Mouse (Mus musculus): ENCODE results near the gene Hmgcl. TPM values are rescaled to one million over a fixed set of nuclear protein-coding genes. Genes with fewer than 3 reads are reported as not detected.
"Not testable (repeated sequence)": the region's sequence is repeated elsewhere in the genome, so short reads cannot be mapped to it uniquely, and the experiment has no call there.

The Hmgcl gene
- polyA plus RNA-seq, 1 experiment = 27.9 TPM

DNA sequence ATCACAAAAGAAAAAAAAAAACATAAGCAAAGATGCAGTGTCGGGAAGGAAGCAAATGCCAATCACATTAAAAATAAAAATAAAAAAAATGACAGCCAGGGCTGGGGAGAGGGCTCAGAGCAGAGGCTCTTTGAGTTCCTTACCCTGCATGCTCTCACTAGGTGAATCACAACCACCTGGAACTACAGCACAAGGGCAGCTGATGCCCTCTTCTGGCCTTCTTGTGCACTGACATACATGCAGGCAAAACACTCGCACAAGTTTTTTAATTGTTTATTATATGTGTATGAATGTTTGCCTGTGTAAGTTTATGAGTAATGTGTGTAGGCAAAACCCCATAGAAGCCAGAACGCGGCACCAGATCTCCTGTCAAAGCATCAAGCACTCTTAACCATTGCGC is 14.4 kb upstream of the Hmgcl start:
- Histone ChIP-seq H3K4me1 (ENCODE audit: control insufficient read depth, insufficient read depth, insufficient read length) (no peaks in the 10 kb centered on the region), H3K4me3 (ENCODE audit: extremely low read depth, insufficient read depth, insufficient read length) (no peak overlapping the region), H3K27me3 (ENCODE audit: control insufficient read depth, insufficient read depth, low read length) (no peaks in the 10 kb centered on the region), H3K27ac (ENCODE audit: insufficient read depth, low read length) (no peak overlapping the region), H3K36me3 (ENCODE audit: control insufficient read depth, insufficient read depth, low read length) (peaks cover 35% of the 10 kb centered on the region)
- WGBS = 79% methylated on average over 5 of the region's 5 CpGs
- peak in 1 of 2 experiments; percentile 33 for DNase-seq (ENCODE audit: low read depth in 1 of 2, low spot score in 2 of 2)
- TF ChIP-seq CTCF (IDR thresholded peaks at IDR 0.05; ENCODE audit: extremely low read depth, insufficient read depth, insufficient read length, insufficient replicate concordance) (peak; percentile 59; the same call in 1 of the 2 replicates), POLR2A (IDR thresholded peaks at IDR 0.05; ENCODE audit: low read depth, low read length) (no peak)

DNA sequence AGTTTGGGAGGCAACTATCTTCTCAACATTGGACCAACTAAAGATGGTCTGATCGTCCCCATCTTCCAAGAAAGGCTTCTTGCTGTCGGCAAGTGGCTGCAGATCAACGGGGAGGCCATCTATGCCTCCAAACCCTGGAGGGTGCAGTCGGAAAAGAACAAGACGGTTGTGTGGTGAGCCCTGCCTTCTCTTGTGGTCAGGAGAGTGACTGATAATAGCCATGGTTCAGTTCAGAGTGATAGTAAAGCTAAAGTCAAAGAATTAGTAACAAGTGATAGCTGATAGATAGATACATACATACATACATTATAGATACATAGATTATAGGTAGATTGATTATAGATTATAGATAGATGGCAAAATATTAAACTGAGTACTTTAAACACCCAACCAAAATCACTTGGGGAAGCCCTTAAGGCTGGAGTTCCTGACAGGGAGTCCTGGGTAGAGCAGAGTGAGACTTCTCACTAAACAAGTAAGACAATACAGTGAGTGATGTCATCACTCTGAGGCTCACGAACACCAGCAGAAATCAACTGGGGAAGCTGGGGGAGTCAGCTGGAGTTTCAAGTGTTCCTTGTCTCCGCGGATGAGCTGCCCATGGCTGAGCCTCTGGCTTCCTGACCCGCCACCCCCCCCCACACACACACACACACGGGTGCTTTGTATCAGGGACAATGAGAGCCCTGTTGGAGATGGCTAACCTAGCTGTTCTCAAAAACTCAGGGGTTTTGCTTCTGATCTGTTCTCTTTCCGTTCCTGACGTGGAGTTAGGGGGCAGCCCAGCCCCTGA is 11.3 kb upstream of the Hmgcl start:
- no peak for DNase-seq (ENCODE audit: low read depth in 1 of 2, low spot score in 2 of 2)
- Histone ChIP-seq H3K27me3 (ENCODE audit: control insufficient read depth, insufficient read depth, low read length) (no peaks in the 10 kb centered on the region), H3K4me1 (ENCODE audit: control insufficient read depth, insufficient read depth, insufficient read length) (no peaks in the 10 kb centered on the region), H3K36me3 (ENCODE audit: control insufficient read depth, insufficient read depth, low read length) (peaks cover 46% of the 10 kb centered on the region), H3K27ac (ENCODE audit: insufficient read depth, low read length) (no peak overlapping the region), H3K4me3 (ENCODE audit: extremely low read depth, insufficient read depth, insufficient read length) (no peak overlapping the region)
- WGBS = 71% methylated on average over 12 of the region's 12 CpGs
- TF ChIP-seq POLR2A (IDR thresholded peaks at IDR 0.05; ENCODE audit: low read depth, low read length) (no peak), CTCF (IDR thresholded peaks at IDR 0.05; ENCODE audit: extremely low read depth, insufficient read depth, insufficient read length, insufficient replicate concordance) (no peak)

DNA sequence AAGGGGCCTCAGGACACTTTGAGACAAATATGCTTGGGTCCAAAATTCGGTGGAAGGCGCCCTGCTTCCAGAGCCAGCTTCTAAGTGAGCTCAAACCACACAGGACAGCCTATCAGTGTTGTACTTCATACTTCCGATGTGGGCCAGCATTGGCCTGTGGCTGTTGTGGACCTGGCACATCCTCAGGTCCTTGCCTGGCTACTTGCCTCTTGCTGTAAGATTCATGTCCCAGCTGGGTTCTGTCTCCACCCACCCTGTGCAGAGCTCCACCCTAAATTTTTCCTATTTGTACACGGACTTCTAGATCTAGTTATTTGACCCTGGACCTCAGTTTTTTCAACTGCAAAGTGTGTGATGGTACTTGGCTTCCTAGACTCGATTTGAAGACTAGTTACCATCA is 10.7 kb upstream of the Hmgcl start:
- DNase-seq (ENCODE audit: low read depth in 1 of 2, low spot score in 2 of 2) = no peak
- Histone ChIP-seq H3K4me3 (ENCODE audit: extremely low read depth, insufficient read depth, insufficient read length) (no peak overlapping the region), H3K27ac (ENCODE audit: insufficient read depth, low read length) (no peak overlapping the region), H3K27me3 (ENCODE audit: control insufficient read depth, insufficient read depth, low read length) (no peaks in the 10 kb centered on the region), H3K4me1 (ENCODE audit: control insufficient read depth, insufficient read depth, insufficient read length) (no peaks in the 10 kb centered on the region), H3K36me3 (ENCODE audit: control insufficient read depth, insufficient read depth, low read length) (peaks cover 45% of the 10 kb centered on the region)
- TF ChIP-seq POLR2A (IDR thresholded peaks at IDR 0.05; ENCODE audit: low read depth, low read length) = no peak
- 87% methylated on average over 5 of the region's 5 CpGs for WGBS

DNA sequence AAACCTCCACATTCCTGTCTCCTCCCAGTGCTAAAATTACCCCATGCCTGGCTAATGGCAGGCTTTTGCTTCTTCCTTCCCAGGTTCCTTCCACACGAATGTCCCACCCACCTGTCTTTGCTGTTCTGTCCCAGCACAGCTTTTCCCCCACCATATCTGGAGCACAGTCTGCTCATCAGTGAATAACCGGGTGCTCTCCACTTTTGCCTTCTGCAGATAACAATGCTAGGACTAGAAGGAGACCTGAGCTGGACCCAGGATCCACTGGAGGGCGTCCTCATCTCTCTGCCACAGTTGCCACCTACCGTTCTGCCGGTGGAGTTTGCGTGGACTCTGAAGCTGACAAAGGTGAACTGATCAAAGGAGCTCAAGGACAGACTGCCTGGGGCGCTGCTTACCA is 7.4 kb upstream of the Hmgcl start:
- WGBS = 87% methylated on average over 7 of the region's 7 CpGs
- TF ChIP-seq CTCF (IDR thresholded peaks at IDR 0.05; ENCODE audit: extremely low read depth, insufficient read depth, insufficient read length, insufficient replicate concordance) (no peak), POLR2A (IDR thresholded peaks at IDR 0.05; ENCODE audit: low read depth, low read length) (no peak)
- H3K4me1 ChIP-seq (ENCODE audit: control insufficient read depth, insufficient read depth, insufficient read length) = no peaks in the 10 kb centered on the region
- no peak for DNase-seq (ENCODE audit: low read depth in 1 of 2, low spot score in 2 of 2)
- peaks cover 35% of the 10 kb centered on the region for H3K36me3 ChIP-seq (ENCODE audit: control insufficient read depth, insufficient read depth, low read length)
- H3K27ac ChIP-seq (ENCODE audit: insufficient read depth, low read length) = no peak overlapping the region
- no peak overlapping the region for H3K4me3 ChIP-seq (ENCODE audit: extremely low read depth, insufficient read depth, insufficient read length)
- no peaks in the 10 kb centered on the region for H3K27me3 ChIP-seq (ENCODE audit: control insufficient read depth, insufficient read depth, low read length)

DNA sequence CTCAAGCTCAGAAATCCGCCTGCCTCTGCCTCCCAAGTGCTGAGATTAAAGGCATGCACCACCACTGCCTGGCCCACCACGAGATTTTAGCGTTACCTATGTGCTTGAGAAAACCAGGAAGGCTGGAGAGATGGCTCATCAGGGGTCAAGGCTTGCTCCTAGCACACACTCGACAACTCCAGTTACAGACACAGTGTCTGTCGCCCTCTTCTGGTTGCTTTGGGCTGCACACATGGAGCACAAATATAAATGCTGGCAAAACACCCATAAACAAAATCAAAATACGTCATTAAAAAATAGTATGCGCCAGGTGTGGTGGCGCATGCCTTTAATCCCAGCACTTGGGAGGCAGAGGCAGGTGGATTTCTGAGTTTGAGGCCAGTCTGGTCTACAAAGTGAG is 5.2 kb upstream of the Hmgcl start:
- not testable (repeated sequence) for H3K27me3 ChIP-seq (ENCODE audit: control insufficient read depth, insufficient read depth, low read length); H3K4me3 ChIP-seq (ENCODE audit: extremely low read depth, insufficient read depth, insufficient read length); H3K27ac ChIP-seq (ENCODE audit: insufficient read depth, low read length); H3K4me1 ChIP-seq (ENCODE audit: control insufficient read depth, insufficient read depth, insufficient read length); DNase-seq (ENCODE audit: low read depth in 1 of 2, low spot score in 2 of 2)
- peaks cover 20% of the 10 kb centered on the region for H3K36me3 ChIP-seq (ENCODE audit: control insufficient read depth, insufficient read depth, low read length)
- WGBS = 91% methylated on average over 8 of the region's 8 CpGs
- TF ChIP-seq CTCF (IDR thresholded peaks at IDR 0.05; ENCODE audit: extremely low read depth, insufficient read depth, insufficient read length, insufficient replicate concordance) = peak; percentile 44; the same call in 1 of the 2 replicates

DNA sequence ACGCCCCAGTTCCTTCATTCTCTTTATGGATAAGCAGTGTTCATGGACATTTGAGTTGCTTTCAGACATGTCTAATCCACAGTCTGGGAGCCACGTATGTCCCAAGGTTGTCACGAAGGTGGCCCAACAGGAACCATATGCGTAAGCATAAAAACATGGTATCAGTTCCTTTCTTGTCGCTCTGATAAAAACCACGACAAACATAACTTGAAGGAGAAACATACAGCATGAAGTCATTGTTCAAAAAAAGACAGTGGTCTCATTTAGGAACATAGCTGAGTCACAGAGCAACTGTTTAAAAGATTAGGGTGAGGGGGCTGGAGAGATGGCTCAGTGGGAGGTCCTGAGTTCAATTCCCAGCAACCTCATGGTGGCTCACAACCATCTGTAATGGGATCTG is 4.1 kb upstream of the Hmgcl start:
- 50% methylated on average over 6 of the region's 6 CpGs for WGBS
- TF ChIP-seq POLR2A (IDR thresholded peaks at IDR 0.05; ENCODE audit: low read depth, low read length) (no peak), CTCF (IDR thresholded peaks at IDR 0.05; ENCODE audit: extremely low read depth, insufficient read depth, insufficient read length, insufficient replicate concordance) (no peak)

DNA sequence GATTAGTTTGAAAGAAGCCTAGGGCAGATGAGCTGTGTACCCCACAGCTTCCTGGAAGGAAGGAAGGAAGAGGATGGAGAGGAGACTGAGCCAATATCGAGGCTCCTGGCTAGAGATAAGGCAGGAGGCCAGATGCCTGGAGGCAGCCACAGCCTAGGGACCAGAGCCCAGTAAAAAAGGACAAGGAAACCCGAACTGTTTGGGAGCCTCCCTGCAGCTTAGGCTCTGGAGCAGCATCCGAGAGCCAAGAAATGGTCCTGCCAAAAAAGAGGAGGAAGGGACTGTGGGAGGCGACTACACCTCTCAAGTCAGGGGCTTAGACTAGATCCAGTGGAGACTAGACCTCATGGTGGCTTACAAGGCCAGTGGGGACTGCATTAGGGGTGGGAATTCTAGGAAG is 2.9 kb upstream of the Hmgcl start:
- no peaks in the 10 kb centered on the region for H3K4me1 ChIP-seq (ENCODE audit: control insufficient read depth, insufficient read depth, insufficient read length)
- H3K27me3 ChIP-seq (ENCODE audit: control insufficient read depth, insufficient read depth, low read length) = no peaks in the 10 kb centered on the region
- 69% methylated on average over 4 of the region's 4 CpGs for WGBS
- TF ChIP-seq CTCF (IDR thresholded peaks at IDR 0.05; ENCODE audit: extremely low read depth, insufficient read depth, insufficient read length, insufficient replicate concordance) (no peak), POLR2A (IDR thresholded peaks at IDR 0.05; ENCODE audit: low read depth, low read length) (no peak)
- H3K4me3 ChIP-seq (ENCODE audit: extremely low read depth, insufficient read depth, insufficient read length) = no peak overlapping the region
- no peak for DNase-seq (ENCODE audit: low read depth in 1 of 2, low spot score in 2 of 2)
- H3K27ac ChIP-seq (ENCODE audit: insufficient read depth, low read length) = no peak overlapping the region
- peaks cover 11% of the 10 kb centered on the region for H3K36me3 ChIP-seq (ENCODE audit: control insufficient read depth, insufficient read depth, low read length)

More for the DNA sequence above, 4.1 kb upstream of the Hmgcl start:
- Histone ChIP-seq H3K4me1 (ENCODE audit: control insufficient read depth, insufficient read depth, insufficient read length) (no peaks in the 10 kb centered on the region), H3K27me3 (ENCODE audit: control insufficient read depth, insufficient read depth, low read length) (no peaks in the 10 kb centered on the region), H3K27ac (ENCODE audit: insufficient read depth, low read length) (no peak overlapping the region), H3K4me3 (ENCODE audit: extremely low read depth, insufficient read depth, insufficient read length) (no peak overlapping the region), H3K36me3 (ENCODE audit: control insufficient read depth, insufficient read depth, low read length) (peaks cover 18% of the 10 kb centered on the region)
- no peak for DNase-seq (ENCODE audit: low read depth in 1 of 2, low spot score in 2 of 2)
